Mouse (Mus musculus) hindbrain, embryonic 12.5 days (tissue): ENCODE measurements around the gene Olfr902. TPM values are rescaled to one million over a fixed set of nuclear protein-coding genes. Genes with fewer than 3 reads are reported as not detected.
"Not testable (repeated sequence)": the region's sequence is repeated elsewhere in the genome, so short reads cannot be mapped to it uniquely, and the experiment has no call there.

Experiments
- ATAC-seq: fragments of 200-750 bp; cut with Nextera tagmentation; 2 replicates; pipeline ENCODE4 v1.8.0; 2017; ENCODE audit warnings: moderate TSS enrichment; ENCODE audit not compliant: low FRiP score
- H3K27ac ChIP-seq: fragments of 300-500 bp; sonication (generic); 2 replicates; pipeline ENCODE4 v1.5.1; 2016; ENCODE audit warnings: mild to moderate bottlenecking
- H3K27me3 ChIP-seq: fragments of 300-500 bp; sonication (generic); 2 replicates; pipeline ENCODE4 v1.6.1; 2016; ENCODE audit warnings: mild to moderate bottlenecking
- H3K36me3 ChIP-seq: fragments of 300-500 bp; sonication (generic); 2 replicates; pipeline ENCODE4 v1.6.1; 2016; ENCODE audit warnings: mild to moderate bottlenecking
- H3K4me1 ChIP-seq: fragments of 300-500 bp; sonication (generic); 2 replicates; pipeline ENCODE4 v1.6.1; 2016
- H3K4me2 ChIP-seq: fragments of 300-500 bp; sonication (generic); replicated peaks from 2 replicates; pipeline ENCODE4 v1.6.1; 2016; ENCODE audit warnings: mild to moderate bottlenecking
- H3K4me3 ChIP-seq: fragments of 300-500 bp; sonication (generic); 2 replicates; pipeline ENCODE4 v1.5.1; 2016; ENCODE audit warnings: mild to moderate bottlenecking
- H3K9ac ChIP-seq: fragments of 300-500 bp; sonication (generic); 2 replicates; pipeline ENCODE4 v1.6.1; 2016; ENCODE audit warnings: mild to moderate bottlenecking, moderate library complexity
- H3K9me3 ChIP-seq: fragments of 300-500 bp; sonication (generic); replicated peaks from 2 replicates; pipeline ENCODE4 v1.6.1; 2016; ENCODE audit warnings: mild to moderate bottlenecking
- WGBS: fragments of 180-500 bp; shearing (Covaris S2); methylation state at CpG from one replicate; pipeline ENCODE4 v1.1.7; 2016; 5-methylcytosine and 5-hydroxymethylcytosine counted together
- polyA plus RNA-seq: library from polyadenylated mRNA; unstranded; fragments of >200 nt; fragmentation: Nextera tagmentation; extraction: Ambion mirVana; gene quantifications from 2 replicates; pipeline ENCODE4 v1.2.1, GENCODE M21; 2016

Gene Olfr902
- not detected in 2 replicates for polyA plus RNA-seq

- Histone ChIP-seq H3K36me3 (no peaks in the 10 kb centered on the region), H3K4me3 (no peak within 1 kb of the TSS), H3K27me3 (no peaks in the 10 kb centered on the region), H3K4me1 (no peaks in the 10 kb centered on the region), H3K9me3 (no peaks in the 10 kb centered on the region), H3K4me2 (no peak within 1 kb of the TSS), H3K9ac (no peak within 1 kb of the TSS), H3K27ac (no peak within 1 kb of the TSS)
- ATAC-seq = no peak
- WGBS = 91% methylated on average over 5 of the region's 5 CpGs
Measured at GRCm38 (mm10) chr9:38447352-38447751, at the start of gene Olfr902. Gene Olfr902 (plus strand): TSS chr9:38447652.

- 86% methylated on average over 1 of the region's 1 CpGs for WGBS
- no peak within 1 kb of the TSS for H3K4me2 ChIP-seq
- no peaks in the 10 kb centered on the region for H3K4me1 ChIP-seq
- no peaks in the 10 kb centered on the region for H3K27me3 ChIP-seq
- ATAC-seq = no peak
- no peaks in the 10 kb centered on the region for H3K36me3 ChIP-seq
- H3K9ac ChIP-seq = no peak within 1 kb of the TSS
- no peak within 1 kb of the TSS for H3K27ac ChIP-seq
- no peaks in the 10 kb centered on the region for H3K9me3 ChIP-seq
- H3K4me3 ChIP-seq = no peak within 1 kb of the TSS
Measured at GRCm38 (mm10) chr9:38401398-38401797, 46.1 kb upstream of the Olfr902 start, which contains the start of gene Olfr147. Gene Olfr147 (plus strand): TSS chr9:38401698.

GRCm38 (mm10) chr9:38407502-38407901, 40.0 kb upstream of the Olfr902 start:
- not testable (repeated sequence) for H3K27me3 ChIP-seq, H3K4me3 ChIP-seq, H3K36me3 ChIP-seq, ATAC-seq, H3K27ac ChIP-seq, H3K9me3 ChIP-seq, H3K9ac ChIP-seq, H3K4me2 ChIP-seq, H3K4me1 ChIP-seq
- 91% methylated on average over 3 of the region's 3 CpGs for WGBS

- ATAC-seq = not testable (repeated sequence)
- WGBS = 92% methylated on average over 14 of the region's 14 CpGs
Measured at GRCm38 (mm10) chr9:38413502-38413901, 34.0 kb upstream of the Olfr902 start.

GRCm38 (mm10) chr9:38423801-38424200, 23.7 kb upstream of the Olfr902 start:
- Histone ChIP-seq H3K9ac (no peak overlapping the region), H3K36me3 (no peaks in the 10 kb centered on the region), H3K4me1 (no peaks in the 10 kb centered on the region), H3K27ac (no peak overlapping the region), H3K4me3 (no peak overlapping the region), H3K27me3 (no peaks in the 10 kb centered on the region), H3K9me3 (no peaks in the 10 kb centered on the region), H3K4me2 (no peak overlapping the region)
- no peak for ATAC-seq

More at GRCm38 (mm10) chr9:38413502-38413901, 34.0 kb upstream of the Olfr902 start:
- H3K9ac ChIP-seq, H3K27ac ChIP-seq, H3K9me3 ChIP-seq, H3K4me3 ChIP-seq, H3K36me3 ChIP-seq, H3K27me3 ChIP-seq, H3K4me2 ChIP-seq, H3K4me1 ChIP-seq: not testable (repeated sequence)

GRCm38 (mm10) chr9:38427026-38427425, 20.4 kb upstream of the Olfr902 start:
- H3K4me2 ChIP-seq = no peak overlapping the region
- no peak overlapping the region for H3K9ac ChIP-seq

GRCm38 (mm10) chr9:38429155-38429554, 18.3 kb upstream of the Olfr902 start, which contains the start of gene Olfr901:
Gene Olfr901 (plus strand): TSS chr9:38429455.
- H3K27me3 ChIP-seq = no peaks in the 10 kb centered on the region
- H3K9me3 ChIP-seq = no peaks in the 10 kb centered on the region
- no peaks in the 10 kb centered on the region for H3K36me3 ChIP-seq
- WGBS = 89% methylated on average over 1 of the region's 1 CpGs
- no peak within 1 kb of the TSS for H3K27ac ChIP-seq
- H3K9ac ChIP-seq = no peak within 1 kb of the TSS
- H3K4me1 ChIP-seq = no peaks in the 10 kb centered on the region
- no peak for ATAC-seq
- no peak within 1 kb of the TSS for H3K4me3 ChIP-seq
- no peak within 1 kb of the TSS for H3K4me2 ChIP-seq

More at GRCm38 (mm10) chr9:38427026-38427425, 20.4 kb upstream of the Olfr902 start:
- Histone ChIP-seq H3K4me1 (no peaks in the 10 kb centered on the region), H3K9me3 (no peaks in the 10 kb centered on the region), H3K27me3 (no peaks in the 10 kb centered on the region), H3K36me3 (no peaks in the 10 kb centered on the region), H3K27ac (no peak overlapping the region), H3K4me3 (no peak overlapping the region)
- 52% methylated on average over 1 of the region's 1 CpGs for WGBS
- ATAC-seq = no peak

GRCm38 (mm10) chr9:38462844-38463243, 15.4 kb downstream of the Olfr902 start, which contains the start of gene Olfr904:
Gene Olfr904 (plus strand): TSS chr9:38463144.
- no peaks in the 10 kb centered on the region for H3K9me3 ChIP-seq
- no peaks in the 10 kb centered on the region for H3K4me1 ChIP-seq
- no peak within 1 kb of the TSS for H3K9ac ChIP-seq
- H3K4me3 ChIP-seq = no peak within 1 kb of the TSS
- H3K4me2 ChIP-seq = no peak within 1 kb of the TSS
- H3K27ac ChIP-seq = no peak within 1 kb of the TSS
- H3K36me3 ChIP-seq = no peaks in the 10 kb centered on the region
- H3K27me3 ChIP-seq = no peaks in the 10 kb centered on the region
- ATAC-seq = no peak

- Histone ChIP-seq H3K4me1 (no peaks in the 10 kb centered on the region), H3K27ac (no peak within 1 kb of the TSS), H3K9ac (no peak within 1 kb of the TSS), H3K4me2 (no peak within 1 kb of the TSS), H3K4me3 (no peak within 1 kb of the TSS), H3K27me3 (no peaks in the 10 kb centered on the region), H3K9me3 (no peaks in the 10 kb centered on the region), H3K36me3 (no peaks in the 10 kb centered on the region)
- ATAC-seq = no peak
Measured at GRCm38 (mm10) chr9:38470807-38471206, 23.4 kb downstream of the Olfr902 start, which contains the start of gene Olfr905. Gene Olfr905 (plus strand): TSS chr9:38471107.

GRCm38 (mm10) chr9:38486785-38487184, 39.3 kb downstream of the Olfr902 start, which contains the start of gene Olfr906:
Gene Olfr906 (plus strand): TSS chr9:38487085.
- no peak for ATAC-seq
- H3K27me3 ChIP-seq = no peaks in the 10 kb centered on the region
- no peak within 1 kb of the TSS for H3K4me3 ChIP-seq
- no peak within 1 kb of the TSS for H3K4me2 ChIP-seq
- WGBS = 87% methylated on average over 3 of the region's 3 CpGs
- H3K36me3 ChIP-seq = no peaks in the 10 kb centered on the region
- H3K9me3 ChIP-seq = no peaks in the 10 kb centered on the region
- H3K9ac ChIP-seq = no peak within 1 kb of the TSS
- no peaks in the 10 kb centered on the region for H3K4me1 ChIP-seq
- no peak within 1 kb of the TSS for H3K27ac ChIP-seq

- no peak for ATAC-seq
- H3K27ac ChIP-seq = no peak within 1 kb of the TSS
- no peaks in the 10 kb centered on the region for H3K9me3 ChIP-seq
- WGBS = 74% methylated on average over 2 of the region's 2 CpGs
- no peak within 1 kb of the TSS for H3K9ac ChIP-seq
- H3K4me2 ChIP-seq = no peak within 1 kb of the TSS
- H3K4me1 ChIP-seq = no peaks in the 10 kb centered on the region
- H3K36me3 ChIP-seq = no peaks in the 10 kb centered on the region
- H3K27me3 ChIP-seq = no peaks in the 10 kb centered on the region
- H3K4me3 ChIP-seq = no peak within 1 kb of the TSS
Measured at GRCm38 (mm10) chr9:38495501-38495900, 48.0 kb downstream of the Olfr902 start, which contains the start of gene Olfr907. Gene Olfr907 (plus strand): TSS chr9:38495801.
